Mouse (Mus musculus): ENCODE results near the gene Vegfb.

Gene Vegfb

DNA sequence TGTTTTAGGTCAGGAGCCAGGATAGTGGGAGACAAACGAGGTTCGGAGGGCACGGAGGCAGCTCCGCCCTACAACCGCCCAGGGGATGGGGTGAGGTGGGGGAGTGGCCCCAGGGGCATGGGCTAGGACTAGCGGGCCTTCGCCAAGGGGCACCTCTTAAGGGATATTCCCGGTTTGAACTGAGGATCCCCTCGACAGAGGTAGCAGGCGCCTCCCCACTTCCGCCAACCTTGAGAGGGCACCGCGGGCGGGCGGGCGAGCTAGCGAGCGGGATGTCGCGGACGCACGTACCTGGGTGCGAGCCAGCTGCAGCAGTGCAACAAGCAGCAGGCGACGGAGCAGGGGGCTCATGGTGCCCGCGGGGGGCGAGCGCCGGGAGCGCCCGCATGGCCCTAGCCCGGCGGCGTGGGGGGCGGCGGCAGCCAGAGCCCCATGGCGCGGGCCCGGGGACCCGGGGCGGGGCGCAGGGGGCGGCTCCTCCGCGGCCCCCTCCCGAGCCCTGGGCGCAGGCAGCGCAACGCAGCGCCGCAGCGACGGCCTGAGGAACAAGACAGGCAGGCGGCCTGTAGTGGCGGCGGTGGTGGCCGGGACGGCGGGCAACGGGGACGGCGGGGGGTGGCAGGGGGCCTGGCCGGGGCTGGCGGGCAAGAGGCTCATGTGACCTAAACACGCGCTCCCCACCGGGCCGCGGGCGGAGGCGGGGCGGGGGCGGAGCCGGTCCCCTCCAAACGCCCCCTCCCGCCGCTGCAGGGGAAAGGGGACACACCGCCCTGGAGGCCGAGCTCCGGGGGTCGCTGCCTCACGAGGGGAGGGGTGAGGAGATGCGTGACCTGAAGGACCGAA, at the start of gene Vegfb:
Vegfb (minus strand) TSS at position 591 of the 843 bp plus-strand sequence.
- DNase-seq: peak; percentile 64 to 67

DNA sequence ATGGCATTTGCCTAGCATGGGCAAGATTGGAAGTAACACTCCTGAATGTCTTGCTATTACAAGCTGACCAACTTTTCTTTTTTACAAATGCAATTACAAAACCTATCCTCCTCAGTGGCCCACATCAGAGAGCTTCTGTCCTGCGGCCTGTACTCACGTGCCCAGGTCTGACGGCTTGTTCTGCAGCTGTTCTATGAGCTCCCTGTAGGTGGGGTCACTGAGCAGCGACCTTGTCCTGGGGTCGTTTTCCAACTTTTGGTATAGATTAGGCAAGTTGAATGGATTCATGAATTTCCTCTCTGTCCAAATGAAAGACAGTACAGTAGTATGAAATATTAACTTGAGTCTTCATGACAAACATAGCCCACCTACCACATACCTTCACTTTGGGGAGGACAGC, 46.6 kb upstream of the Vegfb start:
- no peak for DNase-seq

DNA sequence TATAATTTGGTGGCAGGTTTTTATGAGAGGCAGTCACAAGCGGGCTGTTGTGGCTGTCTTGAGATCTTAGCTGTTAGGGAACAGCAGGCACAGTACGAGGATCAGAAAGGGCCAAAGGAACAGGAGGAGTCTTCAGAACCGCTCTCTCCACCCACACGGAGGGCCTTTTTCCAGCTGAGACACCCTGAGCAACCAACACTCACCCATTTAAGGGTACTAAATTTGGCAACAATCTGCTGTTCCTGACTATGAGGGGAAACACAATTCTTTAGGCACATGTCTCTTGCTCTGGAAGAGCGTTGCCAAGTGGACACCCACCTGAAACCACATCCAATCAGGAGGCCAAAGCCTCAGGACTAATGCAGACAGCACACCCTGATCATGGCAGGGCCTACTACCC, 42.1 kb upstream of the Vegfb start:
- DNase-seq: no peak

DNA sequence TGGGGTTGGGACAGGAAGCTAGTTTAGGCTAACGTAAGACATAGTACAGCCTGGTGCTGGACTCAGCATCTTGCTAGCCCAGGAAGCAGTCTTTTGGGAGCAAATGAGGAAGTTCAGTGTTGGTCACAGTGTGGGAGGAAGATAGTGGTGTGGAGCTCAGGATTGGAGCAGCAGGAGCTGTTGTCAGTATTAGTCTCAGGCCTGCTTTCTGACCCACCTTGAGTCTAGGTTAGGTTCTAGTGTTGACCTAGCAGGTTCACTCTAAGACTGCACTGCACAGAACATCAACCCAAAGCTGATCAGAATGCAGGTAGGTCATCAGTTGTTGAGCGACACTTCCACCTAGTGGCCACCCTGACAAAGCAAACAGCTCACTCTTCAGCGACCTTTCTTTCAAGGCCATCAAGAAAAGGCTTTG, 32.8 kb upstream of the Vegfb start:
- peak; percentile 56 to 63 for DNase-seq

DNA sequence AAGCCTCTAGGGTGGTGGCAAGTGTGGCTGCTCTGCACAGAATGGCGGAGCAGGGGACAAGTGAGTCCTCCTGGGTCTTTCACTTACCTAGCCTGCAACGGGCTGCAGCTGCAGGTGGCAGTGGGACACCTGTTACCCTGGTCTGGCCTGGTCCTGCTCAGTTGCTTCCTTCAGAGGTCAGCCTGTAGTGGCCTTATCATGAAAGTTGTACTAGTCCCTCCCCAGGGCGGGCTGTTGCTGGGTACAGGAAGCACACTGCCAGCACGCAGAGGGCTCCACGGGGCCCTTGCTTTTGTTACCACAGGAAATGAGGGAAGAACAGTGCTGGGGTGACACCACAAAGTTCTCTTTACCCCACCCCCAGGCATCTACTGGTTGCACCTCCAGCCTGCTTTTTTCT, 31.7 kb upstream of the Vegfb start, which contains the start of gene Fermt3:
Fermt3 (minus strand) TSS at position 279 of the 400 bp plus-strand sequence.
- DNase-seq: peak; percentile 72 to 77

DNA sequence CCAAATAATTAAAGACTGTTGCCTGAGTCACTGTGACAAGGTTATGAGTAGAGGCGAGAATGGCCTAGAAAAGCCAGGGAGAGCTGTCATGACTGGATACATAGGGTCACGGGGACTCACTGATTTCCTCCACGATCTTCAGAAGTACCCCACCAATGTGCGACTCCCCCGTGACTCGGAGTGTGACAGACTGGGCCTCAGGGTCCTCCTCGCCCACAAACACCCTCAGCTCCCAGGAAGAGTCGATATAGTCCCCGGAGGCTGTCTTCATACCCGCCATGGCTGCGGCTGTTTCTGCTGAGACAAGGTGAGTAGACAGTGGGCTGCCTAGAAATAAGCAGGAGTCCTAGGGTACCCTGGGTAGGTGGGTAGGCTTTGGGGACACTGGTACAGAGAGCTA, 31.1 kb upstream of the Vegfb start:
- DNase-seq: no peak

DNA sequence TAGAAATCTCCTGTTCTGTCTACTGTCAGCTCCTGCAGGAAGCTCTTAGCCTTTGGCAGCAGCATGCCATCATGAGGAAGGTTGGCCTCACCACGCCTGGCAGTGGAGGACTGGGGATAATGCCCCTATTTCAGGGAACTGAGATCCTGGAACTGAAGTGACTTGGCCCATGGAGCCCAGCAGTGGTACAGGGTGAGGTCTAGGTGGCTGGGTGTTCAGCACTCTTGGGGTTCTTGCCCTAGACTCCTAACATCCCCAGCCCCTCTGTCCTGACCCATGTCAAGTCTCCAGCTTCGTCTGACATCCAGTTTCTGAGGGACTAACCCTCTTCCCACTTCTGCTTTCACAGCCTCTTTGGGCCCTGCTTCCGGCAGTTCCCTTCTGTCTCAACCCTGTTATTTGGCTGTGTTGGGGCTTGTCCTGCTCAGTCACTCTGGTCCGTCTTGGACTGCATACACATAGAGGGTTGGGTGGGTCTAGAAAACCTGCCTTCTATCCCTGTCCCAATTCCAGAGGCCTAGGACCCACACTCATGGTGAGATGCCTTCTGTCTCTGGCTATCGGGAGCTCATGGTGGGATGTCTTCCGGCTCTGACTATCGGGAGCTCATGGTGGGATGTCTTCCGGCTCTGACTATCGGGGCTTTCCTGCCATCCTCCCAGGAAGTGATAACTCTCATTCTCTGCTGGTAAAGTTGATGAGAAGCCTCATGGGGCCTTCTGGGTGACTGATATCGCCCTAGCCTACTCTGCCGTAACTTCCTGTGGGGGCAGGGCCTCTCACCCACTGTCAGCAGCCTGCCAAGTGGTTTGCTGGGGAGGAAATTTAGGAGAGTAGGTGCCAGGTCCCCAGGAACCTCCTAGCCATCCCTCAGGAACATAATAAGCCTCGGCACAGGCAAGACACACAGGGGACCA, 30.3 kb upstream of the Vegfb start:
- peak in 1 of 2 experiments; percentile 24 for DNase-seq

DNA sequence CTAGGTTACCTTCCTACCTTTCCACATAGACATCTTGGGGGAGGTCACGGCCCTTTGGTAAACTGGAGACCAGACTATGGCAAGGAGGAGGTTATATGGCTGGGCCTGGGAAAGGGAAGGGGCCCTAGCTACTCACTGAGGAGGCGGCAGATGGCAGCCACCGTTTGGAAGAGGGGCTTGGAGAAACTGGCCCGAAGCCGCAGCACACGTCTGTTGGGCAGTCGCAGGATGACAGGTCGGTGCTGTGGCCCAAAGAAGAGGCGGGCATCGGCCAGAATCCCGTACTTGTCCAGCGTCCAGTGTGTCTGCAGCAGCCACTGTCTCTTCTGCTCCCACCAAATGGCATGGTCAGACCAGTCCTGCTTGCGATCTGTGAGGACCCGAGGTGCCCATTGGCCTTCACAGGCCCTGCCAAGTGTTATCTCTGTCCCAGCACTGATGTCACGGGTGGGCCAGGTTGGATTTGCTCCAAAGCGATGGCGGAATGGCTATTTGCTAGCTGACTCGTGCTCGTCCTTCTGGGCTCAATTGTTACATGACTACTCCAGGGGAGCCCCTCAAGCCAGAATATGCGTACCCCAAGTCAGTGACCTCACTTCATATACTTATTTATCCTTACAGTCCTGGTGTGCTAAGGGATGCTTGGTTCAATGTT, 27.2 kb upstream of the Vegfb start:
- no peak for DNase-seq

DNA sequence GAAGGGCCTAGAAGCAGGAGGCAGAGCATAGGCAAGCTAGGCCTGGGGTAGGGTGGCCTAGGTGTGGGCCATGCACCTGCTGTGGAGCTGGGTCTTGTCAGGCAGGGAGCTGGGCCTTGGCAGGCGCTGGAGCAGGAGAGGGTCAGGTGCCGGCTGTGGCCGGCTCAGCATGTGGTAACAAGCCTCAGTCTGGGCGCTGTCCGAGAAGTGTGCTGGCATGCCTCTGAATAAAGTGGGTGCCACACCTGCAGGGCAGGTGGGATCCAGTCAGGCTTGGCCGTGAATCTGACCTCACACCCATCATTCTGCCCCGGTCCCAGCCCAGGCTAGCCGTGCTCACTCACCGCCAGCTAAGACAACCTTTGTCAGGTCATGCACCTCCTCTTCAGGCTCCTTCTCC, 26.5 kb upstream of the Vegfb start:
- no peak for DNase-seq

DNA sequence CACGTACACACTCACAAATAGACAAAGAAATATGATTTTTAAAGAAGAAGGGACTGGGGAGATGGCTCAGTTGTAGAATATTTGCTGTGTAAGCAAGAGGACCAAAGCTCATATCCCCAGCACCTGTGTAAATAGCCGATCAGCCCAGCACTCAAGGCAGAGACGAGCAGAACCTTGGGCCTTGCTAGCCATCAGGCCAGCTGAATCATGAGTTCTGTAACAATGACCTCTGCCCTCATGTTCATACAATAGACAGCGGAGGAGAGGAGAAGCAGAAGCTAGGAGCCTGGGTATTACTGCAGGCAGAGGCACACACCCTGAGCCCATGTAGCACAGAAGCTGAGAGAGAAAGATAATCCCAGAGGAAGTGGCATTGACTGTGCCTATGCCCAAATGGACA, 25.0 kb upstream of the Vegfb start:
- no peak for DNase-seq

DNA sequence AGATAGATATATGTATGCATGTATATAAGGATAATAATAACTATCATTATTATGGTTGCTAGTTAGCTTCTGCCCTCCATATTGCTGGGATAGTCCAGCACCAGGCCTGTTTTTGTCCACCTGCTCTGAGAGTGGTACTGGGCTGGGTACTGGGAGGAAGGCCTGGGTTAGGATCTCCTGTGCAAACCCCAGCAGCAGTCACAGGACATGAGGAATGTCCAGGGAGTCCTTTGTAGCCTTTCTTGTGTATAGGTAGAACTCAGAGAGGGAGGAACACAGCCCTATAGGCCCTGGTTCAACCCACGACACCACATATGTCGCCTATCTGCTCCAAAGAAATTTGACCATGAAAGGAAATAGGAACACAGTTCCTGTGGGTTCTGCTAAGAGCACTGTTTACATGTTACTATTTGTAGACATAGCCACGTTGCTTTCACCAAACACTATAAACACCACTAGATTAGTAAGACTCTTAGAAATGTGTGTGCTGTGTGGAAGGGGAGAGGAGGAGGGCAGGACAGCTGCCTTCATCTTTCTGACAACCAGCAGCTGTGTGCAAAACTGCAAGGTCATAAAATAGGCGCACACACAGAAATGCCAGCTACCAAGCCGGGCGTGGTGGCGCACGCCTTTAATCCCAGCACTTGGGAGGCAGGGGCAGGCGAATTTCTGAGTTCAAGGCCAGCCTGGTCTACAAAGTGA, 19.6 kb upstream of the Vegfb start:
- no peak for DNase-seq

DNA sequence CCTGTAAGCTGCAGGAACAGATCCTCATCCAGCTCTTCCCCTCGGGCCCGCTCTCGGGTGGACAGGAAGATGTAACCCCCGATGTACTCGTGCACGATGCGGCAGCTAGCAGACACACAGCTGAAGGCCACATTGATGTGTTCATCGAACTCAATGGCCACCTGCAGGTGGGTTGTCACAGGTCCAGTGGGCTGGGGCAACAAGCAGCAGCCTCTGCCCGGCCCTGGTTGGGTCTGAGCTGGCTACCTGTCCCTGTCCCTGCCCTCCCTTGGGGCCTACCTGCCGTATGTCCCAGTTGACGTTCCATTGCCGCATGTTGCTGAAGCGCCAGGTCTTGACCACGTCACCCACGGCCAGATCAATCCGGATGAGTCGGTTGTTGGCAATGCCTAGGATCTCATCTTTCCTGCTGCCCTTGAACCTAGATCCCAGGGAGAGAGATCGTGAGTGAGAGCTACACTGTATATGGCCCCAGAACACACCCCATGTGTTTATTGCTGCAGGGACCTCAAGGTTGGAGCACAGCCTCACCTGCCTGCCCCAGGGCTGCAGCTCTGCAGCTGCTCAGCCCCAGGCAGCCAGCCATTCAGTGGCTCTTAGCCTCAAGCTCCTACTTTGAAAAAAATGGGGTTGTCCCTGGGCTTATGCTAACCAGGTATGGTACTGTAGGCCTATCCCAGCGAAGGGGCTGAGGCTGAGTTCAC, 12.1 kb upstream of the Vegfb start:
- DNase-seq: no peak

DNA sequence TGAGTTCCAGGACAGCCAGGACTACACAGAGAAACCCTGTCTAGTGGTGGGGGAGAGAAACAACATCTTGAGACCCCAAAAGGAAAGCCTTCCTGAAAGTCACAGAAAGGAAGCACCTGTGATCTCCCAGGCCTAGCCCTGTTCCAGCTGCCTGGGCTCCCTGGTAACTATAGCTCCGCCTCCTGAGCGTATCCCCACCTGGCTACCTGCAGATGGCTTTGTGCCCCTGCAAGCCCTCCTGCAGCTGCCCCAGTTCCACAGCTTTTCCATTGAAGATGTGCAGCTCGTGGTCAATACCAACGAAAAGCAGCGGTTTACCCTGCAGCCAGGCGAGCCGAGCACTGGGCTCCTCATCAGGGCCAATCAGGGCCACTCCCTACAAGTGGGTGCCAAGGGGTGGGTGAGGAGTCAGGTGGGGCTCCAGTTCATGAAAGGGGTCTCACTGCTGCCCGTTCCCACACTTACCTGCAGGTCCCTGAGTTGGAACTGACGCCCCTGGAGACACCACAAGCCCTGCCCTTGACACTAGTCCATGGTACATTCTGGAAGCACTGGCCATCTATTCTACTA, 10.4 kb upstream of the Vegfb start:
- no peak for DNase-seq

DNA sequence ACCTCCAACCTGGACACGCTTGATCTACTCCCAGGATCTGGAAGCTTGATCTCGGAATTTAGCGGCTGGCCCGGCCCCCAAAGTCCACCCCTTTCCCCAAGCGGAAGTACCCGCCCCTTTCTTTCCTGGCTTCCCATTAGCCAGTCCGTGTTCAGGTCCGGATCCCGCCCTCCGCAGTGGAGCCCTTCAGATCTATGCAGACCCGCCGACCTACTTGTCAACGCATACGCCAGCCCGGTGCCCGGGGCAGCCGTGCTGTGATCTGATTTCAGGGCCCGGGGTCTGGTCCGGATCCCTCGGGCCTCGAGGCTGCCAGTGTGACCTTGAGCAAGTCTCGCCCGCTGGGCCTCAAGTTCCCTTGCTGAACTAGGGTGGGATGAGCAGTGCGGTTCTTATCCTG, 8.6 kb upstream of the Vegfb start, which contains the start of the genes Nudt22 and Trpt1:
Nudt22 (minus strand) TSS at position 112 of the 400 bp plus-strand sequence.
Trpt1 (plus strand) TSS at position 126 of the 400 bp plus-strand sequence.
- DNase-seq: peak; percentile 91 to 94

DNA sequence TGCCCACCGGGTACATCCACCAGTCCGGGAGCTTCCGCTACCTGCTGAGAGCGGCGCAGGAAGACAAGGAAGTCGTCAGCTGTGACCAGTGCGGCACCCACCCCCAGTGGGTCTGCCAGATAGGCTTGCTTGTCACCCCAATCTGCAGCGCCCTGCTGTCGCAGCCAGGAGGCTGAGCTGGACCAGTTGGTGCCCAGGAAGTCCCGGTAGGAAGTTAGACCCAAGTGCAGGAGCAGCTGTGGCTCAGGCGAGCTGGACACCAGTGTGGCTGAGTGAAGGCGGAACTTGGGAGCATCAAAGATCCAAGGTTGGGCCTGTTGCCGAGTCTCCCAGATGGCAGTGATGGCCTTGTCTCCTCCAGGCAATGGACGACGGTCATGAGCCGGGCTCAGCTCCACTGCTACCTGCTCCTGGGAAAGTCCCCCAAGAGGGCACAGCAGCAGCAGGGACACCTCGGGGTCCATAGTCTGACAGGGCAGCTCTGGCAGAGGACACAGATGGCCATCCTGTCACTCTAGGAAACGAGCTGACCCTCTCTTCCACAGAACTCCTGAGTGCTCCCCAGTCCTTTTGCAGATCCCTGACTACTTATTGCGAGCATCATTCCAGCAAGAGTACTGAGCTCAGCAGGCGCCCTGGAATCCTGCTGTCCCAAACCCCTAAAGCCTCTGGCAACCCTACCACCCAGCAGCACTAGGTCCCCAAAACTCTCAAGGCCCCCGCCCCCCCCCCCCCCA, 8.0 kb upstream of the Vegfb start:
- no peak for DNase-seq

DNA sequence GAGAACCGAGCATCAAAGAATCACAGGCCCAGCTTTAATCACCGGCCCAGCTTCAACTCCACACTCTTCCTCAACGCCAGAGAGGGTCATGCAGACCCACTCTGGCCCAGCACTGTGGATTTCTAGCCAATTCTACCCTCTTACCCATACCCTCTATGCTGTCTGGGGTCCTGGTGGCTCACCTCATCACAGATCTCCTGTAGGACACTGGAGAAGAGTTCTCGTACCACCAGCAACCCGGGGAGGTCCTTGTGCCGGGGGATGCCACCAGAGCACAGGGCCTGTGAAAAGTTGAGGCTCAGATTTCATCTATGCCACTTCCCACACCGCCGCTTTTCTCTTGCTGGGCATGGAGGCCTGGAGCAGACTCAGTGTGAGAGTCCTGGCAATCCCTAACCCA, 7.0 kb upstream of the Vegfb start:
- no peak for DNase-seq

DNA sequence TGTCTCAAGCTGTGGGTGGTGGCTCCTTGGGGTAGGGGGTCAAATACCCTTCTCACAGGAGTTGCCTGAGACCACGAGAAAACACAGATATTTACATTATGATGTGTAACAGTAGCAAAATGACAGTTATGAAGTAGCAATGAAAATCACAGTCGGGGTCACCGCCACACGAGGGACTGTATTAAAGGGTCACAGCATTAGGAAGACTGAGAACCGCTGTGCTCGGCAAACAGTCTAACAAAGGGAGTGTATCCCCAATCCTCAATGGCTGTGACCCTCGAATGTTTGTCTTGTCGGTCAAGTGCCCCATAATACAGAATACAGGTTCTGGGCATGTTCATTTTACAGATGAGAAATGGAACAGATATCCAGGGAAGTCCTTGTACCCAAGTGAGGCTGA, 6.6 kb upstream of the Vegfb start:
- DNase-seq: no peak

DNA sequence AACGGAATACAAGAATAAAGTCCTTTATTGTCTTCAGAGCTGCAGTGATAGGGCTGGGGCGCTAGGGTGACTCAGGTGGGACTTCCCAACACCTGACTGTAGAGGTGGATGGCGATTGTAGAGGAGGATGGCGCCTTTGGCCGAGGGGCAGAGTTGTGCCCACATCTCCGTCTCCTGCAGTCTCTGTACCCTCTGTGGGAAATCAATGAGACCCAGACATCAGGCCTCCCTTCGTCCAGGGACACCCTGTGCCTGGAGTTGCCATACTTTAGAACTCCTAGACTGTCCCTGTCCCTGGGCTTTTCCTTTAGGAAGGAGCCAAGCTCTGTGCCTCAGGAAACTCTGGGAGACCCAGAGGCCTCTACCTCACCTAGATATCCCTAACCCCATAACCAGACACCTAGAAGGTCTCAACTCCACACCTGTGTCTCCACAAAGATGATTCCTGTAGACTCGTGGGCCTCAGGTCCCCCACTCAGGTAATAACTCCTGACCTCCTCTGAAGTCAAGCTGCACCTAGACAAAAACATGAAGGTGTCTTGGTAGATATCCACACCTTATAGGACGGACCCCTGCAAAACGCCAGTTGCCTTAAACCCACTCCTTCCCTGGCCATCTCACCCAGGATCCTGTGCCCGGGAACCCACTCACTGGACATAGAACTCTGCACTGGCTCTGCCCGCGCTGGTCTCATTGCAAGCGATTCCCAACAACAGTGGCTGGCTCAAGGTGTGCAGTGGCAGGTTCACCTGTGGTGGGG, 5.7 kb upstream of the Vegfb start:
- no peak for DNase-seq

DNA sequence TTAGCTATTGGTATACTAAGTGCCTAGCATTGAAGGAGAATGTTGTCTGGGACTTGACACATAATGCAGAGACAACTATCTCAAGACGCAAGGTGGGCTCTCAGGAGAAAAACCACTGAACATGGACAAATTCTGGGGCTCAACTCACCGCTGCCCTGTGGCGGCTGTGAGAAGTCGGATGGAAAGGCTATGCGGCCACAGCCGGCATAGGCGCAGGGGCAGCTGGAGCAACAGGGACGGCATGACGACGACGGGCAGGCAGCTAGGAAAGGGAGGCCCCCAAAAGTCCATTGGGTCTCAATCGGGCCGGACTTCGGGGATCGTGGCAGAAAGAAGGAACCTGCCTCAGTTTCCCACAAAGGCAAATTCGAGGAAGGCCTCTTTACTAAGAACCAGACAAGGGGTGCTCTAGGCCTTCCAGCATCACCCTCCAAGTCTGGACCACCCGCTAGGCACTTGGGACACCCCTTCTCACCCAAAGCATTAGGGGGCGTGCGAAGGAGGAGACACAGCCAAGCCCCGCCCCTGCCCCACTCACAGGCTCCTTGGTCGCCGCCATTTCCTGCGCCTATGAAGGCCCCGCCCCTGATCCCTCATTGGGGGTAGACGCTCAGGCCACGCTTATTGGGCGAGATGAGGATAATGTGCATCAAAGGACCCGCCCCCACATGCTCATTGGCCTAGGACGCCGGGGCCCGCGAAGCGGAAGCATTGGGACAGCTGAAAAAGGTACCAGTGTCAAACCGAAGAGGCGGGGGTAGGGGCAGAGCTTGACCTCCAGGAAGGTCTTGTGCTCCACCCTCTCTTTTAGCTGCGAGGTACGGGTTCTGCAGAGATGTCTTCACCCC, 4.8 kb upstream of the Vegfb start, which contains the start of gene Dnajc4:
Dnajc4 (minus strand) TSS at position 562 of the 848 bp plus-strand sequence.
- DNase-seq: peak; percentile 97 to 99
